Mouse (Mus musculus) MN1 (cell line): Measurements from ENCODE around the gene Serbp1.

Source experiments
- DNase-seq: peaks from one replicate; pipeline ENCODE4 v3.0.0-alpha.2; 2016; ENCODE audit warnings: low spot score

Serbp1 gene

GRCm38 (mm10) chr6:67235649-67236048 is 2.3 kb upstream of the Serbp1 start:
- no peak for DNase-seq

GRCm38 (mm10) chr6:67236491-67237234 is 1.3 kb upstream of the Serbp1 start:
- DNase-seq: no peak

- no peak for DNase-seq
Observed at GRCm38 (mm10) chr6:67241263-67241662, 3.3 kb downstream of the Serbp1 start.

- no peak for DNase-seq
Observed at GRCm38 (mm10) chr6:67243765-67244420, 5.9 kb downstream of the Serbp1 start.

- DNase-seq: no peak
Observed at GRCm38 (mm10) chr6:67244451-67244850, 6.5 kb downstream of the Serbp1 start.

- no peak for DNase-seq
Observed at GRCm38 (mm10) chr6:67251095-67251494, 13.1 kb downstream of the Serbp1 start.

- DNase-seq: no peak
Observed at GRCm38 (mm10) chr6:67264935-67265334, 27.0 kb downstream of the Serbp1 start.

- DNase-seq: peak; percentile 69
Observed at GRCm38 (mm10) chr6:67266159-67266657, 28.2 kb downstream of the Serbp1 start.

- DNase-seq: peak; percentile 96
Observed at GRCm38 (mm10) chr6:67266664-67267407, 28.9 kb downstream of the Serbp1 start.

GRCm38 (mm10) chr6:67267408-67268244 is 29.6 kb downstream of the Serbp1 start:
- DNase-seq: peak; percentile 44

GRCm38 (mm10) chr6:67268245-67268612 is 30.3 kb downstream of the Serbp1 start:
- no peak for DNase-seq

GRCm38 (mm10) chr6:67268983-67269382 is 31.0 kb downstream of the Serbp1 start:
- no peak for DNase-seq

- no peak for DNase-seq
Observed at GRCm38 (mm10) chr6:67269459-67269858, 31.5 kb downstream of the Serbp1 start.

- no peak for DNase-seq
Observed at GRCm38 (mm10) chr6:67277944-67278343, 40.0 kb downstream of the Serbp1 start.

GRCm38 (mm10) chr6:67281614-67282197 is 43.7 kb downstream of the Serbp1 start:
- DNase-seq: no peak

GRCm38 (mm10) chr6:67282897-67283296 is 44.9 kb downstream of the Serbp1 start:
- no peak for DNase-seq

- no peak for DNase-seq
Observed at GRCm38 (mm10) chr6:67292042-67292623, 54.2 kb downstream of the Serbp1 start.

GRCm38 (mm10) chr6:67296126-67296525 is 58.1 kb downstream of the Serbp1 start:
- no peak for DNase-seq

- DNase-seq: no peak
Observed at GRCm38 (mm10) chr6:67298742-67299141, 60.8 kb downstream of the Serbp1 start.

- DNase-seq: no peak
Observed at GRCm38 (mm10) chr6:67300300-67300699, 62.3 kb downstream of the Serbp1 start.

GRCm38 (mm10) chr6:67300710-67301163 is 62.8 kb downstream of the Serbp1 start:
- no peak for DNase-seq
